Mouse (Mus musculus): ENCODE data around the gene Skap1. TPM values are rescaled to one million over a fixed set of nuclear protein-coding genes. Genes with fewer than 3 reads are reported as not detected.
A peak's percentile ranks its signal among the peaks of the same experiment; 100 is the strongest.

The Skap1 gene
- total and polyA plus RNA-seq, 3 experiments, result 0.25 to 0.98 TPM; not detected in 1

GRCm38 (mm10) chr11:96612596-96612995 is 148.2 kb downstream of the Skap1 start:
- H3K4me3 ChIP-seq, result no peak overlapping the region
- DNase-seq, result no peak
- intact Hi-C loops (cut with DNase I), result no loop called here
- H3K27me3 ChIP-seq (ENCODE audit: control insufficient read depth, insufficient read depth, low read length), result no peaks in the 10 kb centered on the region
- H3K4me1 ChIP-seq (ENCODE audit: control insufficient read depth, insufficient read depth, low read length), result no peaks in the 10 kb centered on the region; the same call in 1 of the 2 replicates
- H3K79me2 ChIP-seq (replicated peaks; ENCODE audit: control insufficient read depth, insufficient read depth, low read length), result no peaks in the 10 kb centered on the region
- 78% methylated on average over 11 of the region's 11 CpGs for WGBS
- peaks cover 2% of the 10 kb centered on the region; the same call in 1 of the 2 replicates for H3K36me3 ChIP-seq (ENCODE audit: control insufficient read depth, insufficient read depth, low read length)
- no peak overlapping the region for H3K27ac ChIP-seq
- no peak overlapping the region for H3K9ac ChIP-seq (ENCODE audit: low read depth, low read length)
- TF ChIP-seq CTCF (IDR thresholded peaks at IDR 0.05) (no peak), EP300 (IDR thresholded peaks at IDR 0.05; ENCODE audit: insufficient read depth, low read depth, low read length) (no peak), POLR2A (IDR thresholded peaks at IDR 0.05; ENCODE audit: insufficient read depth, low read depth, low read length) (no peak)

DNA sequence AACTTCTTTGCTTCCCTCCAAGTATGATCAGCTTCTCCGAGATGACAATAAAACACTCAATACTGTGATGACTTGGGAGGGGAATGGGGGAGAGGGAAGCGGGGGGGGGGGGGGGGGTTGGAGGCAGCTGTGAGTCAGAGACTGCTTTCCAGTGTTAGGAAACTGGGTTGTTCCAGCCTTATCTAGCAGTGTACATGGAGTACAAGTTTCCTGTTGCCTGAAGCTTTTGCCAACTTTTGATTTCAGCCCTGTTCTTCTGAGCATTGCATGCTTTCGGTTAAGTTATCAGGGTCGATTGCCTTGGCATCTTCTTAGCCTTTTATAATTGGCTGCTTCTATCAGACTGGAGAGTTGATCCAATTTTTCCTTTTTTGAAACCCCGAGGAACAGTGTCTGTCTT is 152.4 kb downstream of the Skap1 start:
- 18% methylated on average over 5 of the region's 5 CpGs for WGBS
- H3K4me3 ChIP-seq, result no peak overlapping the region
- H3K27me3 ChIP-seq (ENCODE audit: control insufficient read depth, insufficient read depth, low read length), result no peaks in the 10 kb centered on the region
- H3K4me1 ChIP-seq (ENCODE audit: control insufficient read depth, insufficient read depth, low read length), result peaks cover 1% of the 10 kb centered on the region; the same call in 1 of the 2 replicates
- no peak for TF ChIP-seq CTCF (IDR thresholded peaks at IDR 0.05)
- TF ChIP-seq POLR2A (IDR thresholded peaks at IDR 0.05; ENCODE audit: insufficient read depth, low read depth, low read length), result no peak
- no peak for TF ChIP-seq EP300 (IDR thresholded peaks at IDR 0.05; ENCODE audit: insufficient read depth, low read depth, low read length)
- peaks cover 2% of the 10 kb centered on the region; the same call in 1 of the 2 replicates for H3K36me3 ChIP-seq (ENCODE audit: control insufficient read depth, insufficient read depth, low read length)
- no peak overlapping the region for H3K9ac ChIP-seq (ENCODE audit: low read depth, low read length)
- no peaks in the 10 kb centered on the region for H3K79me2 ChIP-seq (replicated peaks; ENCODE audit: control insufficient read depth, insufficient read depth, low read length)
- H3K27ac ChIP-seq, result peak overlapping the region; percentile 39
- peak in 1 of 2 experiments; percentile 3 for DNase-seq
- intact Hi-C loops (cut with DNase I), result no loop called here

GRCm38 (mm10) chr11:96618789-96619445 is 154.5 kb downstream of the Skap1 start:
- intact Hi-C loops (cut with DNase I), result no loop called here
- no peak for DNase-seq
- H3K9ac ChIP-seq (ENCODE audit: low read depth, low read length), result no peak overlapping the region
- no peaks in the 10 kb centered on the region for H3K27me3 ChIP-seq (ENCODE audit: control insufficient read depth, insufficient read depth, low read length)
- H3K4me3 ChIP-seq, result no peak overlapping the region
- peaks cover 2% of the 10 kb centered on the region; the same call in 1 of the 2 replicates for H3K36me3 ChIP-seq (ENCODE audit: control insufficient read depth, insufficient read depth, low read length)
- H3K27ac ChIP-seq, result peak overlapping the region; percentile 17; the same call in 1 of the 2 replicates
- no peaks in the 10 kb centered on the region for H3K79me2 ChIP-seq (replicated peaks; ENCODE audit: control insufficient read depth, insufficient read depth, low read length)
- TF ChIP-seq POLR2A (IDR thresholded peaks at IDR 0.05; ENCODE audit: insufficient read depth, low read depth, low read length) (no peak), CTCF (IDR thresholded peaks at IDR 0.05) (no peak), EP300 (IDR thresholded peaks at IDR 0.05; ENCODE audit: insufficient read depth, low read depth, low read length) (no peak)
- peaks cover 1% of the 10 kb centered on the region for H3K4me1 ChIP-seq (ENCODE audit: control insufficient read depth, insufficient read depth, low read length)
- WGBS, result 57% methylated on average over 16 of the region's 16 CpGs

DNA sequence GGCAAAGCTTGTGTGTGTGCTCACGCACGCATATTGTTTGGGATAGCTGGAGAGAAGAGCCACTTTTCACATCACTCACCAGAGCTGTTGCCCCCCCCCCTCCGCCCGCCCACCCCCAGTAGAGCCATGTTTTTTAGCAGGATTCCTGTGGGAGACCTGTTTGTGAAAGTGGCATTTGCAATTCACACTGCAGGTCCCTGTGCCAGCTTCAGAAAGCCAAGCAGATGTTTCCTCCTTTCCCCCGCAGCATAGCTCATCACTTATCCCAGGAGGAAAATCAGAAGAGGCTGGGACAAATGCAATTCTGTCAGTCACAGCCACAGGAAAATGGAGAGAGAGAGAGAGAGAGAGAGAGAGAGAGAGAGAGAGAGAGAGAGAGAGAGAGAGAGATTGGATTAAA is 155.2 kb downstream of the Skap1 start:
- H3K36me3 ChIP-seq (ENCODE audit: control insufficient read depth, insufficient read depth, low read length), result peaks cover 2% of the 10 kb centered on the region; the same call in 1 of the 2 replicates
- no peaks in the 10 kb centered on the region for H3K79me2 ChIP-seq (replicated peaks; ENCODE audit: control insufficient read depth, insufficient read depth, low read length)
- peaks cover 1% of the 10 kb centered on the region for H3K4me1 ChIP-seq (ENCODE audit: control insufficient read depth, insufficient read depth, low read length)
- no peaks in the 10 kb centered on the region for H3K27me3 ChIP-seq (ENCODE audit: control insufficient read depth, insufficient read depth, low read length)
- no peak overlapping the region for H3K4me3 ChIP-seq
- H3K9ac ChIP-seq (ENCODE audit: low read depth, low read length), result no peak overlapping the region
- peak overlapping the region; percentile 17; the same call in 1 of the 2 replicates for H3K27ac ChIP-seq
- intact Hi-C loops (cut with DNase I), result no loop called here
- TF ChIP-seq POLR2A (IDR thresholded peaks at IDR 0.05; ENCODE audit: insufficient read depth, low read depth, low read length) (no peak), CTCF (IDR thresholded peaks at IDR 0.05) (no peak)
- DNase-seq, result no peak
- 34% methylated on average over 5 of the region's 5 CpGs for WGBS

DNA sequence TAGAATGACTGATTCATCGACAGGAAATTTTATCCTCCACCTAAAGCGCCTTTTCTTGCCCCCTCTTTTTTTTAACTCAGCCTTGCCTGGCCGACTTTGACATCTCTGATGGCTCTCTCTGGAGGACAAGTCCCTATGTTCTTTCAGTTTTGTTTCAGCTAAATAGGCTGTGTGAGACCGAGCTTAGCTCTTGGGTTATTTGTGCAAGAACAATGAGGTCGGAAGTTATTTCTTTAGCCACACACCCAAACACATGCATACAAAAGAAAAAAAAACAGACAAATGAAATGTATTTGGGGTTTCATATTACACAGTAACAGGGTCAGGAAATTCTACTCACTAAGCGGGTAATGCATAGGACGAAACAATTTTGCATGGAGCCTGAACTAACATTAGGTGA is 155.6 kb downstream of the Skap1 start:
- no peak for DNase-seq
- H3K27ac ChIP-seq, result peak overlapping the region; percentile 10; the same call in 1 of the 2 replicates
- 38% methylated on average over 7 of the region's 7 CpGs for WGBS
- TF ChIP-seq POLR2A (IDR thresholded peaks at IDR 0.05; ENCODE audit: insufficient read depth, low read depth, low read length) (0 out of 2 replicates have a peak, but pooled peaks have one; percentile 19), CTCF (IDR thresholded peaks at IDR 0.05) (no peak)
- no peaks in the 10 kb centered on the region for H3K27me3 ChIP-seq (ENCODE audit: control insufficient read depth, insufficient read depth, low read length)
- no peaks in the 10 kb centered on the region for H3K79me2 ChIP-seq (replicated peaks; ENCODE audit: control insufficient read depth, insufficient read depth, low read length)
- H3K9ac ChIP-seq (ENCODE audit: low read depth, low read length), result no peak overlapping the region
- H3K36me3 ChIP-seq (ENCODE audit: control insufficient read depth, insufficient read depth, low read length), result peaks cover 2% of the 10 kb centered on the region; the same call in 1 of the 2 replicates
- intact Hi-C loops (cut with DNase I), result loop anchor here (2.0 to 5.0 kb wide), 3 partner anchors 43 to 341 kb away; no protein-coding TSS in a partner anchor
- H3K4me3 ChIP-seq, result no peak overlapping the region
- H3K4me1 ChIP-seq (ENCODE audit: control insufficient read depth, insufficient read depth, low read length), result peaks cover 1% of the 10 kb centered on the region

DNA sequence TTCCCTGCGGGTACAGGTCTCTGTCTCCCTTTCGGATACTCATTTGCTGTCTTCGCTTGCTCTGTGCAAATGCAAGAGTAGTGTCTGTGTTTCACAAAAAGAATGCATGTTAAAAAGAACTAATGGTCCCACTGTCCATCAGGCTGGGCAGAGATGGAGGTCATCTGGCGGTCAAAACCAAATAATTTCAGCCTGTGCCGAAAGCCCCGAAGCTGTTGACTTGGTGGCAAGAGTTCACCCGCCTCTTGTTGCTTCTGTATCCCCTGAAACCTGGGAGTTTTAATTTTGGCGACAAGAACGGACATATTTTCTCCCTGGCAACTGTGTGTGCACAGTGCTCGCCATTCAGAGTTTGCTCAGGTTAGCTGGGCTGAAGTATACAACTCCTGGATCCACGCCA is 156.3 kb downstream of the Skap1 start:
- TF ChIP-seq POLR2A (IDR thresholded peaks at IDR 0.05; ENCODE audit: insufficient read depth, low read depth, low read length) (no peak), EP300 (IDR thresholded peaks at IDR 0.05; ENCODE audit: insufficient read depth, low read depth, low read length) (no peak), CTCF (IDR thresholded peaks at IDR 0.05) (no peak)
- H3K4me1 ChIP-seq (ENCODE audit: control insufficient read depth, insufficient read depth, low read length), result peaks cover 1% of the 10 kb centered on the region
- peaks cover 2% of the 10 kb centered on the region; the same call in 1 of the 2 replicates for H3K36me3 ChIP-seq (ENCODE audit: control insufficient read depth, insufficient read depth, low read length)
- H3K9ac ChIP-seq (ENCODE audit: low read depth, low read length), result no peak overlapping the region
- 77% methylated on average over 11 of the region's 11 CpGs for WGBS
- H3K27ac ChIP-seq, result peak overlapping the region; percentile 10; the same call in 1 of the 2 replicates
- no peak for DNase-seq
- intact Hi-C loops (cut with DNase I), result loop anchor here (2.0 to 5.0 kb wide), 3 partner anchors 43 to 342 kb away; no protein-coding TSS in a partner anchor
- H3K79me2 ChIP-seq (replicated peaks; ENCODE audit: control insufficient read depth, insufficient read depth, low read length), result no peaks in the 10 kb centered on the region
- no peaks in the 10 kb centered on the region for H3K27me3 ChIP-seq (ENCODE audit: control insufficient read depth, insufficient read depth, low read length)
- no peak overlapping the region for H3K4me3 ChIP-seq
